13 mouse cellular contexts compared by ENCODE assay signal in genomic region chr4:86726141-86726540, GRCm38 (mm10).
"Had no signal": no experiment of that assay in that cellular context is flagged by ENCODE, and none has a peak within 500 bp of the region (broad histone marks: within the 10 kb centered on the region; RNA-seq: fewer than 3 reads in every experiment).

No protein-coding gene starts in this region.

- DNase-seq: cerebellum, postnatal 10 days; cerebellum, postnatal 14 days; cerebellum, postnatal 25 days; cerebellum, postnatal 36 days; embryo, embryonic 11 days; forebrain, postnatal 0 days; gastrocnemius, adult 2 months; gastrocnemius, postnatal 10 days; gastrocnemius, postnatal 25 days; gastrocnemius, postnatal 36 days; heart, adult 11 months; heart, adult 18-20 months; heart, adult 2 months had no signal
